Mouse (Mus musculus) megakaryocyte, adult 5-6 weeks (primary cell): ENCODE measurements around the gene Fam83e. TPM values are rescaled to one million over a fixed set of nuclear protein-coding genes. Genes with fewer than 3 reads are reported as not detected.

Source experiments
- ATAC-seq: 2 replicates; pipeline ENCODE4 v1.8.0; 2016; ENCODE audit warnings: mild to moderate bottlenecking, inconsistent platforms; ENCODE audit not compliant: poor library complexity, severe bottlenecking
- total RNA-seq, 2 experiments: library from RNA; stranded (forward) in 1 of 2; stranded (reverse) in 1 of 2; fragments of 153-499, 151-499 nt in 1 of 2; fragments of 221-1000, 200-1000 nt in 1 of 2; gene quantifications; 2 replicates each; pipeline versions ENCODE4 v1.2.3 to v1.2.4; 2015 to 2017

Fam83e gene
- total RNA-seq, 2 experiments from 2014 or later: 0.22 to 0.29 TPM

- ATAC-seq: no peak
Observed at GRCm38 (mm10) chr7:45701072-45701471, 19.9 kb upstream of the Fam83e start.

- ATAC-seq: no peak
Observed at GRCm38 (mm10) chr7:45701607-45702006, 19.4 kb upstream of the Fam83e start.

GRCm38 (mm10) chr7:45702316-45702715 lies 18.7 kb upstream of the Fam83e start:
- ATAC-seq: no peak

- no peak for ATAC-seq
Observed at GRCm38 (mm10) chr7:45702809-45703520, 18.0 kb upstream of the Fam83e start.

GRCm38 (mm10) chr7:45703521-45704033 lies 17.4 kb upstream of the Fam83e start:
- no peak for ATAC-seq

- ATAC-seq: no peak
Observed at GRCm38 (mm10) chr7:45704046-45704559, 16.9 kb upstream of the Fam83e start.

GRCm38 (mm10) chr7:45704730-45705442 lies 16.1 kb upstream of the Fam83e start, which contains the start of gene Dbp:
TSS of gene Dbp (plus strand) at chr7:45705088.
- peak; percentile 77 for ATAC-seq

GRCm38 (mm10) chr7:45705443-45705864 lies 15.6 kb upstream of the Fam83e start:
- ATAC-seq: no peak

- ATAC-seq: no peak
Observed at GRCm38 (mm10) chr7:45705873-45706281, 15.1 kb upstream of the Fam83e start.

- ATAC-seq: peak; percentile 23
Observed at GRCm38 (mm10) chr7:45706721-45707241, 14.2 kb upstream of the Fam83e start.

GRCm38 (mm10) chr7:45707375-45707967 lies 13.5 kb upstream of the Fam83e start:
- peak; percentile 64 for ATAC-seq

- ATAC-seq: 0 out of 2 replicates have a peak, but pooled peaks have one; percentile 3
Observed at GRCm38 (mm10) chr7:45708221-45708761, 12.7 kb upstream of the Fam83e start.

- ATAC-seq: no peak
Observed at GRCm38 (mm10) chr7:45709036-45709435, 12.0 kb upstream of the Fam83e start.

GRCm38 (mm10) chr7:45709677-45710355 lies 11.2 kb upstream of the Fam83e start:
- ATAC-seq: no peak

GRCm38 (mm10) chr7:45710477-45711191 lies 10.4 kb upstream of the Fam83e start:
- ATAC-seq: no peak

- no peak for ATAC-seq
Observed at GRCm38 (mm10) chr7:45711316-45712021, 9.5 kb upstream of the Fam83e start.

- no peak for ATAC-seq
Observed at GRCm38 (mm10) chr7:45712022-45712757, 8.8 kb upstream of the Fam83e start.

- ATAC-seq: no peak
Observed at GRCm38 (mm10) chr7:45713396-45713795, 7.6 kb upstream of the Fam83e start.
